Mouse (Mus musculus) liver (tissue): ENCODE data around the gene Mdfi.

ENCODE experiments used
- DNase-seq: peaks from one replicate; pipeline ENCODE4 v3.0.0-alpha.2; 2020; ENCODE audit warnings: mixed read lengths

Mdfi gene

GRCm38 (mm10) chr17:47845609-47846008 lies 11.1 kb upstream of the Mdfi start:
- no peak for DNase-seq

GRCm38 (mm10) chr17:47843465-47843864 lies 9.0 kb upstream of the Mdfi start:
- no peak for DNase-seq

- DNase-seq: peak; percentile 26
Measured at GRCm38 (mm10) chr17:47841931-47842623, 7.6 kb upstream of the Mdfi start.

- DNase-seq: no peak
Measured at GRCm38 (mm10) chr17:47841521-47841920, 7.0 kb upstream of the Mdfi start.

- no peak for DNase-seq
Measured at GRCm38 (mm10) chr17:47837808-47838207, 3.3 kb upstream of the Mdfi start.

- no peak for DNase-seq
Measured at GRCm38 (mm10) chr17:47833628-47834481, 636 bp downstream of the Mdfi start.

- DNase-seq: peak; percentile 72
Measured at GRCm38 (mm10) chr17:47833029-47833627, 1.4 kb downstream of the Mdfi start.

- DNase-seq: no peak
Measured at GRCm38 (mm10) chr17:47832501-47833028, 1.9 kb downstream of the Mdfi start.

- no peak for DNase-seq
Measured at GRCm38 (mm10) chr17:47831772-47832171, 2.7 kb downstream of the Mdfi start.

GRCm38 (mm10) chr17:47831161-47831560 lies 3.3 kb downstream of the Mdfi start:
- no peak for DNase-seq

- no peak for DNase-seq
Measured at GRCm38 (mm10) chr17:47821339-47821738, 13.2 kb downstream of the Mdfi start.

GRCm38 (mm10) chr17:47818038-47818725 lies 16.3 kb downstream of the Mdfi start:
- no peak for DNase-seq

- DNase-seq: no peak
Measured at GRCm38 (mm10) chr17:47815446-47815845, 19.0 kb downstream of the Mdfi start.

- no peak for DNase-seq
Measured at GRCm38 (mm10) chr17:47814496-47814895, 20.0 kb downstream of the Mdfi start.

- DNase-seq: no peak
Measured at GRCm38 (mm10) chr17:47813616-47814015, 20.9 kb downstream of the Mdfi start.

- no peak for DNase-seq
Measured at GRCm38 (mm10) chr17:47812200-47812599, 22.3 kb downstream of the Mdfi start.

- DNase-seq: no peak
Measured at GRCm38 (mm10) chr17:47811265-47811800, 23.2 kb downstream of the Mdfi start.

GRCm38 (mm10) chr17:47806230-47806629 lies 28.3 kb downstream of the Mdfi start:
- no peak for DNase-seq

- DNase-seq: no peak
Measured at GRCm38 (mm10) chr17:47805047-47805835, 29.2 kb downstream of the Mdfi start.

- DNase-seq: no peak
Measured at GRCm38 (mm10) chr17:47803662-47804061, 30.8 kb downstream of the Mdfi start.

- no peak for DNase-seq
Measured at GRCm38 (mm10) chr17:47802806-47803205, 31.7 kb downstream of the Mdfi start.

- DNase-seq: no peak
Measured at GRCm38 (mm10) chr17:47797383-47797782, 37.1 kb downstream of the Mdfi start.
